Mouse (Mus musculus): Measurements from ENCODE around the gene Traf2. TPM values are rescaled to one million over a fixed set of nuclear protein-coding genes. Genes with fewer than 3 reads are reported as not detected.

Gene Traf2
- polyA plus RNA-seq, 2 experiments: 18.9 to 29.2 TPM

DNA sequence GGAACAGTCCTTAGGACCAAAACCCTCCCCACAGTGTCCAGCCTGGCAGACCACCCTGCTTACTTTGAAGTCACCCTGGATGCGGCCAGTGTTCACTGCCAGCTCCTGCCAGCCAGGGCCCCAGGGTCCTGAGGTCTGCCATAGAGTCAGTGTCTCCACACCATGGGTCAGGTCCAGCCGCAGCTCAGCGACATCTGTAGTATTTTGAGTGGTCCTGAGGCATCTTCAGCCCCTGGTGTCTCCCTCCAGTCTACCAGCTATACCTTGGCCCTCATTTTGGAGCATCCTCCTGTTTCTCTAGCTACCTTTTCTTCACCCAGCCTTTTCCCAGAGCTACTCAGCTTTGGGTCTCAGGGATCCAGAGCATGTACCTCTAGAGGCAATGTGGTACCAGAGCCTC lies 22.6 kb upstream of the Traf2 start:
- peaks cover 74% of the 10 kb centered on the region for H3K36me3 ChIP-seq (ENCODE audit: control insufficient read depth, insufficient read depth, low read length)

DNA sequence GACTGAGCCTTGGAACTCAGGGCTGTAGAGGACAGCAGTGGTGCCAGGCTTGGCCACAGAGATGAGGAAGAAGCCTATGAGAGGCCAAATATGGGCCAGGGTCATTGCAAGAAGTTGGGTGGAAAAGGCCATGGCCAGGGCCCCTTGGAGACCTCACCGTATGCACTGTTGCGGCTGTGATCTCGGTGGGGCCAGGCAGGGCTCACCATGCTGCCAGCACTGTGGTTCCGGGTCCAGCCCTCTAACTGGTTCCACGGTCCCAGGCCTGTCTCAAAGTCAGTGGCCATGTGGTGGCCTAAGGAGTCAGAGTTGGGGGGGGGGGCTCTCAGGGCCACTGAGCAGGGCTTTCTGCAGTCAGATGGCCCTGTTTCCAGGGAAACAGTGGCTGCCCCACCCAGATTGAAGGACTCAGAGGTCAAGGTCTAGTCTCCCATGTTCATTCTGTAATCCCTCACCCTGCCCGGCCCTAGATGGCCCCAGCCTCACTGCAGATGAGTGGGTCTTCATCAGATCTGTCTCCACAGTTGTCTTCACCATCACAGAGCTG lies 21.8 kb upstream of the Traf2 start:
- no peaks in the 10 kb centered on the region for H3K9me3 ChIP-seq (ENCODE audit: control insufficient read depth, low read length)
- H3K4me2 ChIP-seq (replicated peaks; ENCODE audit: low read depth, low read length, severe bottlenecking): no peak overlapping the region
- H3K4me1 ChIP-seq (ENCODE audit: control insufficient read depth, insufficient read depth, low read length): peaks cover 5% of the 10 kb centered on the region
- no peak overlapping the region for H3K4me3 ChIP-seq (replicated peaks; ENCODE audit: low read length)
- WGBS: 82% methylated on average over 6 of the region's 6 CpGs
- no peak overlapping the region for H3K27ac ChIP-seq (replicated peaks; ENCODE audit: low read depth, low read length)
- DNase-seq (ENCODE audit: low spot score) (no peak), ATAC-seq (ENCODE audit: low FRiP score, low read depth) (no peak)
- H3K36me3 ChIP-seq (ENCODE audit: control insufficient read depth, insufficient read depth, low read length): peaks cover 82% of the 10 kb centered on the region
- TF ChIP-seq POLR2A (IDR thresholded peaks at IDR 0.05; ENCODE audit: borderline replicate concordance, extremely low read depth, insufficient read depth, insufficient read length): no peak
- no peak overlapping the region for H3K9ac ChIP-seq (ENCODE audit: low read depth, low read length, severe bottlenecking)
- no peaks in the 10 kb centered on the region for H3K27me3 ChIP-seq (ENCODE audit: control insufficient read depth, insufficient read depth, low read length)

More for the DNA sequence above, 22.6 kb upstream of the Traf2 start:
- Histone ChIP-seq H3K27ac (replicated peaks; ENCODE audit: low read depth, low read length) (no peak overlapping the region), H3K4me1 (ENCODE audit: control insufficient read depth, insufficient read depth, low read length) (peaks cover 11% of the 10 kb centered on the region), H3K4me3 (replicated peaks; ENCODE audit: low read length) (no peak overlapping the region), H3K9ac (ENCODE audit: low read depth, low read length, severe bottlenecking) (no peak overlapping the region), H3K27me3 (ENCODE audit: control insufficient read depth, insufficient read depth, low read length) (no peaks in the 10 kb centered on the region), H3K9me3 (ENCODE audit: control insufficient read depth, low read length) (no peaks in the 10 kb centered on the region), H3K4me2 (replicated peaks; ENCODE audit: low read depth, low read length, severe bottlenecking) (no peak overlapping the region)
- ATAC-seq (ENCODE audit: low FRiP score, low read depth) (no peak), DNase-seq (ENCODE audit: low spot score) (no peak)
- 88% methylated on average over 3 of the region's 3 CpGs for WGBS
- no peak for TF ChIP-seq POLR2A (IDR thresholded peaks at IDR 0.05; ENCODE audit: borderline replicate concordance, extremely low read depth, insufficient read depth, insufficient read length)

DNA sequence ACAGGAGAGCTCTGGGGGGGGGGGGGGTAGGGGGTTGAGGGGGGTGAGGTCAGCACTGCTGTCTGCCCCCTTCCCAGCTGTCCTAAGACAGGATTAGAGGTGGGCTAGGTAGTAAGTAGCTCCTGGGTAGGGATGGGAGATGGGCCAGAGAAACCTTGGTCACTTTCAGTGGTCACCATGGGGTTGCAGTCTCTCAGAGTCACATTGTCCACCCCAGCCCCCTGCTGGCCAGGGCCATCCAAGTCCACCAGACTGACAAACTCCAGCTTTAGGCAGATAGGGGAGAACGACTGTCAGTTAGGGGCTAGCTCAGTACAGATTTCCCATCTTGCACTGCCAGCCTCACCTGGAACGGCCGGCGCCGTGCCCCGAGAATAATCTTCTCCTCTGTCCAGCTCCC lies 19.8 kb upstream of the Traf2 start:
- no peaks in the 10 kb centered on the region for H3K27me3 ChIP-seq (ENCODE audit: control insufficient read depth, insufficient read depth, low read length)
- H3K9ac ChIP-seq (ENCODE audit: low read depth, low read length, severe bottlenecking): no peak overlapping the region
- no peak overlapping the region for H3K4me3 ChIP-seq (replicated peaks; ENCODE audit: low read length)
- no peak for ATAC-seq (ENCODE audit: low FRiP score, low read depth)
- H3K4me1 ChIP-seq (ENCODE audit: control insufficient read depth, insufficient read depth, low read length): no peaks in the 10 kb centered on the region
- no peak for DNase-seq (ENCODE audit: low spot score)
- 92% methylated on average over 6 of the region's 6 CpGs for WGBS
- H3K36me3 ChIP-seq (ENCODE audit: control insufficient read depth, insufficient read depth, low read length): peaks cover 90% of the 10 kb centered on the region
- no peak for TF ChIP-seq POLR2A (IDR thresholded peaks at IDR 0.05; ENCODE audit: borderline replicate concordance, extremely low read depth, insufficient read depth, insufficient read length)
- no peak overlapping the region for H3K27ac ChIP-seq (replicated peaks; ENCODE audit: low read depth, low read length)
- no peak overlapping the region for H3K4me2 ChIP-seq (replicated peaks; ENCODE audit: low read depth, low read length, severe bottlenecking)
- no peaks in the 10 kb centered on the region for H3K9me3 ChIP-seq (ENCODE audit: control insufficient read depth, low read length)

DNA sequence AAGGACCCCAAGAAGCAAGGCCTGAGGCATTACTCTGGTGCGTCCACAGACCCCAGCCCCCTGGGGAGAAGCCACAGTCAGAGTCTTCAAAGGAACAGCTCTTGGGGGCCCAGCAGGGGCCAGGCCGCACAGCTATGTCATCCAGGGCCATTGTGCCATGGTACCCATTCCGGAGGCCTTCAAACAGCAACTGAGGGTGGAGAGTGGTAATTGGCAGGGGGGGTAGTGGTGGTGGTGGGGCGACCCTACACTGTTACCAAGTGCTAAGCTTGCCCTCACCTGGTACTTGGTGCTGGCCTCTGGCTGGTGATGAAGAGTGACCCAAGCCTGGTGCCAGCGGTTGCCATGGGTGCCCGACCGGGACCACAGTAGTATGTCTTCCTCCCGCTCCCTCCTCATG lies 19.0 kb upstream of the Traf2 start:
- no peak for DNase-seq (ENCODE audit: low spot score)
- Histone ChIP-seq H3K4me1 (ENCODE audit: control insufficient read depth, insufficient read depth, low read length) (no peaks in the 10 kb centered on the region), H3K9me3 (ENCODE audit: control insufficient read depth, low read length) (no peaks in the 10 kb centered on the region), H3K36me3 (ENCODE audit: control insufficient read depth, insufficient read depth, low read length) (peaks cover 90% of the 10 kb centered on the region), H3K27me3 (ENCODE audit: control insufficient read depth, insufficient read depth, low read length) (no peaks in the 10 kb centered on the region), H3K4me3 (replicated peaks; ENCODE audit: low read length) (no peak overlapping the region), H3K4me2 (replicated peaks; ENCODE audit: low read depth, low read length, severe bottlenecking) (no peak overlapping the region), H3K9ac (ENCODE audit: low read depth, low read length, severe bottlenecking) (no peak overlapping the region), H3K27ac (replicated peaks; ENCODE audit: low read depth, low read length) (no peak overlapping the region)
- no peak for TF ChIP-seq POLR2A (IDR thresholded peaks at IDR 0.05; ENCODE audit: borderline replicate concordance, extremely low read depth, insufficient read depth, insufficient read length)
- no peak for ATAC-seq (ENCODE audit: low FRiP score, low read depth)
- whole genome bisulfite sequencing: 90% methylated on average over 8 of the region's 8 CpGs

DNA sequence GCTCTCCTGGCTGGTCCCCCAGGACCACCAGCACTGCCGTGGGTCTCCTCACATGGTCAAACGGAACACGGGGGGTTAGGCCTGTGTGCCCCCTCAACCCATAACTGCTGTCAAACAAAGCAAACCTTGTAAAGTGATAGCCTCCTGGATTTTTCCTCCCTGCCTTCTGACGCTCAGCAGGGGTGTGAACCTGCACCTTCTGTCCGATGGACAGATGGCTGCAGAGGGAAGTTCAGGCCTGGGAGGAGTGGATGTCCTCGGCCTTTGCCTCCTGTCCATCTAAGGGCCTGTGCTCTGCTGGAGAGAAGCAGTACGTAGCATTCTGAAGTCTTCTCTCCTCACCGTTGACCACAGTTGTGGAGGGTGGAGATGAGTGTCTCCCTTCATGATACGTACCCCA lies 15.2 kb upstream of the Traf2 start:
- DNase-seq (ENCODE audit: low spot score) (no peak), ATAC-seq (ENCODE audit: low FRiP score, low read depth) (no peak)
- Histone ChIP-seq H3K9me3 (ENCODE audit: control insufficient read depth, low read length) (no peaks in the 10 kb centered on the region), H3K36me3 (ENCODE audit: control insufficient read depth, insufficient read depth, low read length) (peaks cover 70% of the 10 kb centered on the region), H3K9ac (ENCODE audit: low read depth, low read length, severe bottlenecking) (no peak overlapping the region), H3K4me2 (replicated peaks; ENCODE audit: low read depth, low read length, severe bottlenecking) (no peak overlapping the region), H3K4me3 (replicated peaks; ENCODE audit: low read length) (no peak overlapping the region), H3K4me1 (ENCODE audit: control insufficient read depth, insufficient read depth, low read length) (peaks cover 11% of the 10 kb centered on the region), H3K27me3 (ENCODE audit: control insufficient read depth, insufficient read depth, low read length) (no peaks in the 10 kb centered on the region), H3K27ac (replicated peaks; ENCODE audit: low read depth, low read length) (no peak overlapping the region)
- WGBS: 84% methylated on average over 9 of the region's 9 CpGs
- no peak for TF ChIP-seq POLR2A (IDR thresholded peaks at IDR 0.05; ENCODE audit: borderline replicate concordance, extremely low read depth, insufficient read depth, insufficient read length)

DNA sequence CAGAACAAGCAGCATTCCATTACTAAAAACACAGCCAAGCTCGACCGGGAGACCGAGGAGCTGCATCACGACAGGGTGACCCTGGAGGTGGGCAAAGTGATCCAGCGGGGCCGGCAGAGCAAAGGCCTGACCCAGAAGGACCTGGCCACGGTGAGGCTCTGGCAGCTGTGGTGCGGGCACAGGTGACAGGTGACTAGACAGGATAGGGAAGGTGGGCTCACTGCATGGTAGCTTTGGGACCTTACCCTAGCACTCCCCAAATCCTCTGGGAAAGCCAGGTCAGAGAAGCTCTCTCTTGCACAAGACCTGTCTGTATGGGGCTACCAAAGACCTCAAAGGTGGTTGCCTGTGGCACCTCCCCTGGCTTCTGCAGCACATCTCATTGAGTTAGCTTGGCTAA lies 13.8 kb upstream of the Traf2 start:
- DNase-seq (ENCODE audit: low spot score) (no peak), ATAC-seq (ENCODE audit: low FRiP score, low read depth) (no peak)
- no peak for TF ChIP-seq POLR2A (IDR thresholded peaks at IDR 0.05; ENCODE audit: borderline replicate concordance, extremely low read depth, insufficient read depth, insufficient read length)
- no peak overlapping the region for H3K4me2 ChIP-seq (replicated peaks; ENCODE audit: low read depth, low read length, severe bottlenecking)
- H3K4me1 ChIP-seq (ENCODE audit: control insufficient read depth, insufficient read depth, low read length): peaks cover 12% of the 10 kb centered on the region
- no peaks in the 10 kb centered on the region for H3K27me3 ChIP-seq (ENCODE audit: control insufficient read depth, insufficient read depth, low read length)
- H3K36me3 ChIP-seq (ENCODE audit: control insufficient read depth, insufficient read depth, low read length): peaks cover 58% of the 10 kb centered on the region
- H3K4me3 ChIP-seq (replicated peaks; ENCODE audit: low read length): no peak overlapping the region
- WGBS: 81% methylated on average over 8 of the region's 8 CpGs
- H3K9ac ChIP-seq (ENCODE audit: low read depth, low read length, severe bottlenecking): no peak overlapping the region
- H3K27ac ChIP-seq (replicated peaks; ENCODE audit: low read depth, low read length): no peak overlapping the region
- no peaks in the 10 kb centered on the region for H3K9me3 ChIP-seq (ENCODE audit: control insufficient read depth, low read length)
